ENCODE assay signal across 8 mouse cellular contexts in genomic region chr2:130283854-130284654, GRCm38 (mm10). TPM values are rescaled to one million over a fixed set of nuclear protein-coding genes. Genes with fewer than 3 reads are reported as not detected.
DNase-seq lines count a peak whose midpoint lies in the region; ATAC-seq lines count a peak whose summit lies in the region.

Gene Idh3b (minus strand): TSS chr2:130284547.

- WGBS in hindbrain, embryonic 14.5 days, result under 1% methylated on average over 51 of the region's 51 CpGs

- 0 out of 2 replicates have a peak within 1 kb of the TSS, but pooled peaks have one; percentile 14 for H3K27ac ChIP-seq in hindbrain, embryonic 14.5 days

- no peaks in the 10 kb centered on the region for H3K9me3 ChIP-seq in hindbrain, embryonic 14.5 days (ENCODE audit: control insufficient read depth, low read length)

- ATAC-seq in hindbrain, embryonic 14.5 days (ENCODE audit: low FRiP score), result peak; percentile 91

- peaks cover 13% of the 10 kb centered on the region for H3K4me1 ChIP-seq in hindbrain, embryonic 14.5 days (replicated peaks; ENCODE audit: control insufficient read depth, insufficient read depth, low read length)

- H3K9ac ChIP-seq in hindbrain, embryonic 14.5 days, result peak within 1 kb of the TSS; percentile 83

- H3K4me3 ChIP-seq in hindbrain, embryonic 14.5 days (replicated peaks; ENCODE audit: low read length), result peak within 1 kb of the TSS; percentile 71

- no peaks in the 10 kb centered on the region for H3K27me3 ChIP-seq in hindbrain, embryonic 14.5 days (ENCODE audit: control insufficient read depth, insufficient read depth, low read length)

- H3K36me3 ChIP-seq in hindbrain, embryonic 14.5 days (replicated peaks; ENCODE audit: control insufficient read depth, insufficient read depth), result peaks cover 26% of the 10 kb centered on the region

- DNase-seq in R1 (ENCODE audit: low read depth, low spot score), result peak; percentile 91
- DNase-seq in cerebellum, postnatal 25 days, result peak; percentile 94 to 96
- DNase-seq in frontal cortex, postnatal 36 days (ENCODE audit: low spot score in 2 of 2), result peak; percentile 90 to 93
- peak; percentile 87 for DNase-seq in hindbrain, embryonic 14.5 days (ENCODE audit: low spot score)
- peak; percentile 86 to 87 for DNase-seq in layer of hippocampus, postnatal 25 days (ENCODE audit: extremely low spot score in 1 of 2, low spot score in 1 of 2)
- DNase-seq in lung, postnatal 14 days, result peak; percentile 89
- DNase-seq in ovary, postnatal 36 days (ENCODE audit: low spot score), result peak; percentile 88
- peak; percentile 82 for DNase-seq in thymus, postnatal 14 days

- H3K4me2 ChIP-seq in hindbrain, embryonic 14.5 days (replicated peaks), result peak within 1 kb of the TSS; percentile 94

RNA-seq across cellular contexts. Expression of gene Idh3b, which starts in this region (rescaled TPM):
- 184 and 194 TPM in 2 replicates for polyA plus RNA-seq in hindbrain, embryonic 14.5 days (2014; fragmentation: Nextera tagmentation; extraction: Ambion mirVana)
- 100 to 1,000 TPM; 320 to 329 TPM for total RNA-seq in layer of hippocampus, postnatal 25 days (2021)

Comparison
In these comparisons a context has a peak if more than half of its experiments do, and no peak if none do; other contexts are left out.
1. Peak in every context shown above with its lines: DNase-seq, ATAC-seq, H3K4me3 ChIP-seq and H3K27ac ChIP-seq.